Mouse (Mus musculus) induced T-regulatory cell, adult 2 months (primary cell): Measurements from ENCODE around the gene Olfr18.
"Not testable (repeated sequence)": the region's sequence is repeated elsewhere in the genome, so short reads cannot be mapped to it uniquely, and the experiment has no call there.

Experiments used
- DNase-seq: peaks from one replicate; pipeline ENCODE4 v3.0.0-alpha.2; 2012; ENCODE audit warnings: low read depth

Olfr18 gene

GRCm38 (mm10) chr9:20335994-20336393, at the start of gene Olfr18:
Gene Olfr18 (minus strand): TSS chr9:20336094.
- no peak for DNase-seq

- DNase-seq = no peak
Measured at GRCm38 (mm10) chr9:20385343-20385703, 49.4 kb upstream of the Olfr18 start.

- DNase-seq = peak; percentile 96
Measured at GRCm38 (mm10) chr9:20384532-20385342, 48.8 kb upstream of the Olfr18 start, which contains the start of gene Zfp560. Gene Zfp560 (minus strand): TSS chr9:20385177.

GRCm38 (mm10) chr9:20383659-20384058, 47.8 kb upstream of the Olfr18 start:
- DNase-seq = no peak

- no peak for DNase-seq
Measured at GRCm38 (mm10) chr9:20374712-20375111, 38.8 kb upstream of the Olfr18 start.

- DNase-seq = no peak
Measured at GRCm38 (mm10) chr9:20367311-20367710, 31.4 kb upstream of the Olfr18 start.

- no peak for DNase-seq
Measured at GRCm38 (mm10) chr9:20348501-20348900, 12.6 kb upstream of the Olfr18 start.

- DNase-seq = no peak
Measured at GRCm38 (mm10) chr9:20298232-20298631, 37.7 kb downstream of the Olfr18 start, which contains the start of gene Olfr873. Gene Olfr873 (plus strand): TSS chr9:20298532.

- DNase-seq = not testable (repeated sequence)
Measured at GRCm38 (mm10) chr9:20295562-20295961, 40.3 kb downstream of the Olfr18 start.

- no peak for DNase-seq
Measured at GRCm38 (mm10) chr9:20282051-20282450, 53.8 kb downstream of the Olfr18 start, which contains the start of gene Olfr39. Gene Olfr39 (plus strand): TSS chr9:20282351.
